Mouse (Mus musculus): ENCODE measurements around the gene Fgfr2. TPM values are rescaled to one million over a fixed set of nuclear protein-coding genes. Genes with fewer than 3 reads are reported as not detected.

The Fgfr2 gene
- total RNA-seq, 2 experiments from 2014 or later: 2.1 to 3.9 TPM

DNA sequence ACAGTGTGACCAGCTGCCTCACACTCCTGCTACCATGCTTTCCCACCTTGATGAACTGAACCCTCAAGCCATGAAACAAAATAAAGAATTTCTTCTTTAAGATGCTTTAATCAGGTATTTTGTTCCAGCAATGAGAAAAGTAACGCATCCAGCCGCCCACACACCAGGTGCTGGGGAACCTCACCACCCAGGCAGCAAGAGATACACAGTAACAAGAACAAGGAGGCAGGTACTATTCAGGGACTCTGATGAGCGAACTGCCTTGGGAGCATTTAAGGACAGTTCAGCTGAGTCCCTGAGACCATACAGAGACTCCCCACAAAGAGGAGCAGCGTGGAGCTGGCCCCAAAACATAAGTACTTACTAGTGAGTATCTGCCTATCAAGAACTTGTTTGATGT lies 1016.3 kb downstream of the Fgfr2 start:
- intact Hi-C loops (cut with DNase I): no loop called here
- no peak for DNase-seq

GRCm38 (mm10) chr7:132105326-132105725 lies 1017.8 kb downstream of the Fgfr2 start:
- intact Hi-C loops (cut with DNase I): no loop called here
- DNase-seq: no peak

DNA sequence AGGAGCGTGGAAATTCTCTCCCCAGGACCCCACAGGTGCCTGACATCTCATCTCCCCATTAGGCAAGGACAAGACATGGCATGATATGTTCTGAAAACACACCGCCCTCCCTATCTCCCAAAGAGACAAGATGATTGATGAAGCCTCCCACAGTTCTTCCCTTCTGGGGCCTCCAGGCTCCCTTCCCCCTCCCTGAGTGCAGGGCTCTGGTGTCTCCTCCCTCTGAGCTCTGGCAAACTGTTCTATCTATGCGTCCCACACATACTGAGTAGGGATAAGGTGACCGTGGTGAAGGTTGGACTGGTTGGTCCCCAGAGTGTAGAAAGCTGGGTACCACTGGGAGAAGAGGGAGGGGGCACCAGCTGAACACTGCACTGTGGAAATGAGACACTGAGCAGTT lies 1024.7 kb downstream of the Fgfr2 start:
- no peak for DNase-seq
- intact Hi-C loops (cut with DNase I): no loop called here

- intact Hi-C loops (cut with DNase I): no loop called here
- no peak for DNase-seq
These were observed 1028.5 kb downstream of the Fgfr2 start for GRCm38 (mm10) chr7:132094666-132095065.

- DNase-seq: no peak
- intact Hi-C loops (cut with DNase I): no loop called here
These were observed 1031.6 kb downstream of the Fgfr2 start for GRCm38 (mm10) chr7:132091551-132091950.

GRCm38 (mm10) chr7:132088606-132089005 lies 1034.5 kb downstream of the Fgfr2 start:
- intact Hi-C loops (cut with DNase I): no loop called here

DNA sequence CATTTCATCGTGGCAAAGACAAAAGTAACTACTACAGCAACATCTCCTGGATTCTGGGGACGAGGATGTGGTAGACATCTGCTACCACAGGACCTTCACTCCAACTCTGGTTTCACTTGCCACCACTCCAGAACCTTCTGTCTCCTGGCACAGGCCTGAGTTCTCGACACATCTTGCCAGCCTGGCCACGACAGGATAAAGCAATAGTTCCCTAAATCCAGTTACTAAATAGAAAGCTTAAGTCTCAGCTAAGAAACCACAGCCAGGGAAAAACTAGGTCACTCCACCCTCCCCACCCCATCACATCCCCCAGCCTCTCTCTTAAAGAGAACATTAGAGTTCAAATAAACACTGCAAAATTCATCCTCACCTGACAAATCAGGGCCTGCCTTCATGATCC lies 1035.0 kb downstream of the Fgfr2 start:
- intact Hi-C loops (cut with DNase I): no loop called here
- DNase-seq: peak in 1 of 2 experiments; percentile 4

More at GRCm38 (mm10) chr7:132088606-132089005, 1034.5 kb downstream of the Fgfr2 start:
- no peak for DNase-seq

GRCm38 (mm10) chr7:132075825-132076224 lies 1047.3 kb downstream of the Fgfr2 start:
- intact Hi-C loops (cut with DNase I): no loop called here
- DNase-seq: no peak

GRCm38 (mm10) chr7:132074503-132074902 lies 1048.6 kb downstream of the Fgfr2 start:
- no peak for DNase-seq
- intact Hi-C loops (cut with DNase I): no loop called here

GRCm38 (mm10) chr7:132070877-132071625 lies 1052.1 kb downstream of the Fgfr2 start:
- no peak for DNase-seq
- intact Hi-C loops (cut with DNase I): no loop called here

GRCm38 (mm10) chr7:132067951-132068350 lies 1055.2 kb downstream of the Fgfr2 start:
- DNase-seq: no peak
- intact Hi-C loops (cut with DNase I): no loop called here

- intact Hi-C loops (cut with DNase I): no loop called here
These were observed 1055.6 kb downstream of the Fgfr2 start for GRCm38 (mm10) chr7:132067511-132067910.

GRCm38 (mm10) chr7:132060116-132060515 lies 1063.0 kb downstream of the Fgfr2 start:
- peak in 1 of 2 experiments; percentile 6 for DNase-seq
- intact Hi-C loops (cut with DNase I): no loop called here

More at GRCm38 (mm10) chr7:132067511-132067910, 1055.6 kb downstream of the Fgfr2 start:
- no peak for DNase-seq

- no peak for DNase-seq
- intact Hi-C loops (cut with DNase I): no loop called here
These were observed 1066.6 kb downstream of the Fgfr2 start for GRCm38 (mm10) chr7:132056565-132056964.

DNA sequence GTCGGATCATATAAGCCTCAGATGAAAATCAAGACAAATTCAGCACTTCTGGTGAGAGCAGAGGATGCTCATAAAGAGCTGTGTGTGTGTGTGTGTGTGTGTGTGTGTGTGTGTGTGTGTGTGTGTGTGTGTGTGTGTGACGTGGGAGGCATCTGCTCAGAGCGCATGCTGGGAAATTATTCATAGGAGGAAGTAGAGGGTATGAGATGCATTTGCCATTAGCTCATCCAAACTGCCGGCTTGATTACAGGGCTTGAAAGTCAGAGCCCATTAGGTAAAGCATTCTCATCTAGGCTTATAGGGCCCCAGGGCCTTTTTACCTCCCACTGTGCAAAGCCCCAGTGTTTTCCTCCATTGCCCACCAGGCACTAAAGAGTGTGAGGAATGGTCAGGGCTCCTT lies 1076.5 kb downstream of the Fgfr2 start:
- DNase-seq: no peak
- intact Hi-C loops (cut with DNase I): no loop called here

DNA sequence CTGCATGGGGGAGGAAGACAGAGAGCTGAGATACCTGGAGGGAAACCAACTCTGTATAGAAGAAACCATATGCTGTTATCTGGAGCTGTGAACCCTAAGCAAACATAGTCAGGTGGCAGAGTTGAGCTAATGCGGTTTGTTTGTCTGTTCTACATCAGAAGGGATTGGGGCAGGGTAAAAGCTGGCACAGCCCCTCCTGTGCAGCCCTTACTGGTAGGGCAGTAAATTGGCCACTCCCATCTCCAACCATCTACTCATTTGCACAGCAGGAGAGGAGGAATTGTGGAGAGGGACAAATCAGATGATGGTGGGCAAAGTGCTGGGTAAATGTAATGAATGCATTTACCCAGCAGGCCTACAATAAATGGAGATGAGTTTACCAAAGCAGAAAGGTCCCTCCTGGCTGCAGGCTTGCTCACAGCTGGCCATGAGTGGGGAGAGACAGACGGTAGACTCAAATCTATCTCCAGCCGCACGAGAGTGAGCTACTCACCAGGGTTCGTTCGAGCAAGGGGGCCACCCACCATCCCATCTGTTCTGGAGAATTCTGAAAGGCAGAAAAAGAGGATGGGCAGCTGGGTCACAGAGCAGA lies 1091.1 kb downstream of the Fgfr2 start:
- intact Hi-C loops (cut with DNase I): no loop called here
- DNase-seq: no peak

DNA sequence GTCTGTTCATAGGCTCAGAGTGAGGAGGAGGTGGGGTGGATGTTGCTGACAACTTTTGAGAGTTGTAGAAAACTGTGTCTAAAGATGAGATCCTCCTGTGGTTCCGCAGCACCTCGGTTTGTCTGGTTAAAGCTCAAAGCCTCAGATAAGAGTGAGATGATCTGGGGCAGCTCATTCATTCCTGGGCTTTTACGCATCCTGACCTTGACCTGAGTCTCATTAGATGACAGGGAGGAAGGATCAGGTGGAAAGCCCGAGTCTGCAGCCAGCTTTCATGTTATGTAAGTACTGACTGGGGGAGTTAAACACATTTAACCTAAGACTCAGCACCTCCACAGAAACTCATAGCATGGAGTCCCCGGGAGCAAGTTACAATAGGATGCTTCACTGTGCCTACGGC lies 1096.5 kb downstream of the Fgfr2 start:
- intact Hi-C loops (cut with DNase I): no loop called here
- no peak for DNase-seq

DNA sequence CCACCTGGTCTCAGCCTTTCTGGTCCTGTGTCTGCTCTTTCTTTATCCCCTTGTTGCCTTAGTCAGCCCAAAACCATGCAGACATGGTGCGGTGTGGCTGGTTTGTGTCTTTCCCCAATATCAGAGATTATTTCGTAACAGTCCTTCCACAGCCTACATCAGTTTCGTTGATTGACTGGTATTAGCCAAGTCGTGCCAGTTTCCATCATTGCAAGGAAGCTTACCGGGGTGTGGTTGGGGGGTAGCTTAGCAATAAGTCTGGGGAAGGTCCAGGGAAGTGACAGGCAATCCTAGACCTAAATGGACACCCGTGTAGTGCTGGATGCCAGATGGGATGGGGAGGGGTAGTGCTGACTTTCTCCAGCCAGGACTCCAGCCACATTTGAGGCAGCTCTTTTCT lies 1097.6 kb downstream of the Fgfr2 start:
- no peak for DNase-seq
- intact Hi-C loops (cut with DNase I): no loop called here

DNA sequence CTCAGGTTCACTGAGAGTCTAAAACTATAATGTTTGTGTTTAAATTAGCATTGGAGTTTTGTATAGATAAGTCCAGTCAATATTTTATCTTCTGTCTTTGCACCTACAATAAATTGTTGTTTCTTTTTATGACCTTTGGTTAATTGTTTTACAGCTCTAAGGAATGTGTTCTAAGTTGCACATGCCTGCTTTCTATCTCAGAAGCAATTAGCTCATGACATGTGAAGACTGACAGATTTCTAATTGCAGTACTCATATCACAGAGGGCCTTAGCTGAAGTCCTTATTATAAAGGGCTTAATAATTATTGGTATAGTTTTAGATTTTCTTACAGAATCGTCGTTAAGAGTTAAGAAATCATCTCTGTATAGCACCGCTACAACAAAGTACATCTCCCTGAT lies 1107.2 kb downstream of the Fgfr2 start:
- intact Hi-C loops (cut with DNase I): no loop called here
- no peak for DNase-seq

- intact Hi-C loops (cut with DNase I): no loop called here
- no peak for DNase-seq
These were observed 1108.0 kb downstream of the Fgfr2 start for GRCm38 (mm10) chr7:132015193-132015592.

DNA sequence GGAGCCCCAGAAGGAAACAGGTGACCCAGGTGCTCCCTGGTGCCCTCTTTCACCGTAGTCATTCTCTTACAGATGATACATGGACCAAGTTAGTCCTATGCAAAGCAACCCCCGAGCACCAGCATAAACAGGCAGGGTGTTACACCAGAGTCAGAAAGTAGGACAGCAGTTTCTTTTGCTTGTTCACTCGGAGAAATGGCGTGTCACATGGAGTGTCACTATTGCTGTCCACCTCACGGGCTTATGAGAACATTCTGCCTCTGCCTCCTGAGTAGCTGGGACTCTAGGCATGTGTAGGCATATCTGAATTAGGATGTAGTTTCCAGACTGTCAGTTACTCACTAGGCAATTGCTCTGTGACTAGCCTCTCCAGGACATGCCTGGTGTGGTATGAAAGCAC lies 1109.2 kb downstream of the Fgfr2 start:
- DNase-seq: no peak
- intact Hi-C loops (cut with DNase I): no loop called here

- no peak for DNase-seq
- intact Hi-C loops (cut with DNase I): no loop called here
These were observed 1110.0 kb downstream of the Fgfr2 start for GRCm38 (mm10) chr7:132012969-132013679.

Data from heart, postnatal 14 days (tissue).